Mouse (Mus musculus) liver, adult 2 months (tissue): Measurements from ENCODE around the gene Btf3l4. TPM values are rescaled to one million over a fixed set of nuclear protein-coding genes. Genes with fewer than 3 reads are reported as not detected.

Experiments used
- DNase-seq: peaks from one replicate; pipeline ENCODE4 v3.0.0-alpha.2; 2011; ENCODE audit warnings: low read depth, low spot score; ENCODE audit errors: extremely low read depth
- H3K27ac ChIP-seq: fragments of 200-500 bp; replicated peaks from 2 replicates; pipeline ENCODE4 v1.5.1; 2012; ENCODE audit warnings: low read depth, mild to moderate bottlenecking, control low read depth, inconsistent platforms, low read length; ENCODE audit not compliant: insufficient read depth
- H3K27me3 ChIP-seq: fragments of 200-500 bp; 2 replicates; pipeline ENCODE4 v1.6.1; 2012; ENCODE audit warnings: mild to moderate bottlenecking, moderate library complexity, low read length, inconsistent platforms; ENCODE audit not compliant: control insufficient read depth, insufficient read depth
- H3K36me3 ChIP-seq: fragments of 200-500 bp; 2 replicates; pipeline ENCODE4 v1.6.1; 2012; ENCODE audit warnings: low read length, inconsistent platforms; ENCODE audit not compliant: control insufficient read depth, insufficient read depth
- H3K4me1 ChIP-seq: fragments of 200-500 bp; 2 replicates; pipeline ENCODE4 v1.6.1; 2011; ENCODE audit warnings: low read length; ENCODE audit not compliant: control insufficient read depth, insufficient read depth
- H3K4me3 ChIP-seq: fragments of 200-500 bp; 2 replicates; pipeline ENCODE4 v1.5.1; 2011; ENCODE audit warnings: low read depth, mild to moderate bottlenecking, control low read depth, low read length, moderate library complexity; ENCODE audit not compliant: insufficient read depth
- H3K79me2 ChIP-seq: fragments of 200-500 bp; 2 replicates; pipeline ENCODE4 v1.6.1; 2012; ENCODE audit warnings: inconsistent platforms, mild to moderate bottlenecking, low read length, moderate library complexity; ENCODE audit not compliant: control insufficient read depth, insufficient read depth
- H3K9ac ChIP-seq: fragments of 200-500 bp; 2 replicates; pipeline ENCODE4 v1.6.1; 2012; ENCODE audit warnings: low read depth, mild to moderate bottlenecking, control low read depth, inconsistent platforms, low read length
- CTCF ChIP-seq: fragments of 200-500 bp; IDR thresholded peaks from 2 replicates; pipeline ENCODE4 v1.5.1; 2011; ENCODE audit warnings: low read depth, low read length, control low read depth
- POLR2A ChIP-seq: fragments of 200-500 bp; IDR thresholded peaks from 2 replicates; pipeline ENCODE4 v1.6.1; 2011; ENCODE audit warnings: low read length, control low read depth; ENCODE audit not compliant: insufficient read depth; ENCODE audit errors: extremely low read depth
- WGBS: fragments of 180-500 bp; shearing (Covaris S2); methylation state at CpG from one replicate; pipeline ENCODE4 v1.1.7; 2018; 5-methylcytosine and 5-hydroxymethylcytosine counted together
- polyA plus RNA-seq: library from polyadenylated mRNA; depleted of rRNA; stranded (reverse); fragments of >200 nt; gene quantifications from 2 replicates; pipeline ENCODE4 v1.2.3, GENCODE M21; 2012
- total RNA-seq: library from RNA; depleted of rRNA; stranded (reverse); fragments of >200 nt; gene quantifications from 2 replicates; pipeline ENCODE4 v1.2.3, GENCODE M21; 2014

Btf3l4 gene
- total and polyA plus RNA-seq, 2 experiments = 8.1 to 27.3 TPM

DNA sequence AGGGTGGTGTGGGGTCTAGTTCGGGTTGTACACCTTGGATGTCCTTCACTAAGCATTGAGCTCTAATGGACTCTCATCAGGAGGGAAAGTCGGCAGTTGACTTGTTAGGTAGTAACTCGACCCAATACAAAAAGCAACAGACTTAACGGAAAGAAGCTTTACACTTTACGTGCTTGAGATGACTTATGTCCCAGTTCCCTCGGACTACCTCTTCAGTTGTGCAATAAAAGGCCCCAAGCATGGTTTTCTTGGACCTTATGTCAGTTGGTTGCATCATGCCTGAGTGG, 357 bp upstream of the Btf3l4 start:
- WGBS = under 1% methylated on average over 6 of the region's 6 CpGs
- H3K9ac ChIP-seq = peak overlapping the region; percentile 22
- DNase-seq = peak; percentile 79
- H3K27ac ChIP-seq = peak overlapping the region; percentile 77
- H3K79me2 ChIP-seq = peaks cover 11% of the 10 kb centered on the region; the same call in 1 of the 2 replicates
- peaks cover 8% of the 10 kb centered on the region for H3K36me3 ChIP-seq
- peak overlapping the region; percentile 97 for H3K4me3 ChIP-seq
- no peaks in the 10 kb centered on the region for H3K27me3 ChIP-seq
- no peak for TF ChIP-seq CTCF
- TF ChIP-seq POLR2A = no peak
- H3K4me1 ChIP-seq = peaks cover 9% of the 10 kb centered on the region

DNA sequence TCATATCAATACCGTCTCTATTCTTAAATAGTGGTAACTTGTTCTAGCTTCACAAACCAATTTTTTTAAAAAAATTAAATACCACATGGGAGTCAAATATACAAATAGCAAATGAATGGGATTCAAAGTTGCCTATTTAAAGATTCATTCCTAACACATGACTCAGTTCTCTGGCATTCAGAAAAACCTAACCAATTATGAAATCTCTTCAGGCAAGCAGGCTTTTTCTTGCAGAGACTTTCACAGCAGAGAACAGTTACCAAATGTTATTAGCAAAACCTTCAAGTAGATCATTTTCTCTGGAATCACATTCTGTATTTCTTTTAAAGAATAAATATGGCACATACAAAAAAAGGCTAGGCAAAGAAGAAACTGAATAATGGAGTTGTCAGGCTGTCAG, 2.7 kb downstream of the Btf3l4 start:
- Histone ChIP-seq H3K4me1 (peaks cover 8% of the 10 kb centered on the region), H3K36me3 (peaks cover 21% of the 10 kb centered on the region), H3K9ac (no peak overlapping the region), H3K79me2 (peaks cover 8% of the 10 kb centered on the region; the same call in 1 of the 2 replicates), H3K4me3 (no peak overlapping the region), H3K27me3 (no peaks in the 10 kb centered on the region), H3K27ac (no peak overlapping the region)
- no peak for DNase-seq
- 31% methylated on average over 1 of the region's 1 CpGs for WGBS
- TF ChIP-seq CTCF (no peak), POLR2A (no peak)

DNA sequence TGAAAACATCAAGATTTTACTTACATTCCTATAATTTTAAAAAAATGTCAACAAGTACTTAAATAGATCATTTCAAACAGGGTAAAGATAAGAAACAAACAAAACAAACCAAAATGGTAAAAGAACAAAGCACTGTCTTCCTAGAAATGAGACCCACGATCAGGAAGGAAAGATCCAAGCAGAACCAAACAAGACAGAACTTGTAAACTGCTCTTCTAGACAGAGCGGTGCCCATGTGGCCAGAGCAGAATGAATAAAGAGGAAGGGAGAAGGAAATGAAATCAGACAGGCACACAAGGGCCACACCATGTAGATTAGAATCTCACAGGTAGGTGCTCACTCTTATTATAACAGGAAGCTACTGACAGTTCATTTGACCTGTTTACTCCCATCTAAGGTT, 6.8 kb downstream of the Btf3l4 start:
- WGBS = 82% methylated on average over 2 of the region's 2 CpGs
- Histone ChIP-seq H3K4me3 (no peak overlapping the region), H3K36me3 (peaks cover 48% of the 10 kb centered on the region), H3K9ac (no peak overlapping the region), H3K79me2 (no peaks in the 10 kb centered on the region; the same call in 1 of the 2 replicates), H3K27ac (no peak overlapping the region), H3K4me1 (peaks cover 2% of the 10 kb centered on the region; the same call in 1 of the 2 replicates), H3K27me3 (no peaks in the 10 kb centered on the region)
- no peak for DNase-seq
- TF ChIP-seq CTCF (no peak), POLR2A (no peak)

DNA sequence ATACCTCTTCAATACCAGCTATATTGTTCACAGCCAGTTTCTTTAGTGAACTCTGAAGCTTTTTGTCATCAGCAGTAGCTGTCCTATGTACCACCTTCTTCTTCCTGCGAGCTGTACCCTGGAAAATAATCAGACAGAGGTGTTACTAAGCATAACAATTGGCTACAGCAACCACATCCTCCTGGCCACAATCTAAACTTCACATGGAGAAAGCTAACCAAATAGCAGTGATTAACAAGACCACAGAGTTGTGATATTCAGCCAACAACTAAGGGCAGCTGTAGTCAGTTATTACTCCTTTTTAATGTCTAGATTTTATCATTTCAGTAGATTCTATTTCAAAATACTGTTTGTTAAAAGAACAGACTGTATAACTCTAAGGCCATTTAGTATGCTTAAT, 7.3 kb downstream of the Btf3l4 start:
- Histone ChIP-seq H3K27ac (no peak overlapping the region), H3K36me3 (peaks cover 48% of the 10 kb centered on the region), H3K4me3 (no peak overlapping the region), H3K4me1 (no peaks in the 10 kb centered on the region; the same call in 1 of the 2 replicates), H3K9ac (no peak overlapping the region), H3K79me2 (no peaks in the 10 kb centered on the region; the same call in 1 of the 2 replicates), H3K27me3 (no peaks in the 10 kb centered on the region)
- TF ChIP-seq POLR2A (no peak), CTCF (no peak)
- WGBS = 92% methylated on average over 1 of the region's 1 CpGs
- DNase-seq = no peak

DNA sequence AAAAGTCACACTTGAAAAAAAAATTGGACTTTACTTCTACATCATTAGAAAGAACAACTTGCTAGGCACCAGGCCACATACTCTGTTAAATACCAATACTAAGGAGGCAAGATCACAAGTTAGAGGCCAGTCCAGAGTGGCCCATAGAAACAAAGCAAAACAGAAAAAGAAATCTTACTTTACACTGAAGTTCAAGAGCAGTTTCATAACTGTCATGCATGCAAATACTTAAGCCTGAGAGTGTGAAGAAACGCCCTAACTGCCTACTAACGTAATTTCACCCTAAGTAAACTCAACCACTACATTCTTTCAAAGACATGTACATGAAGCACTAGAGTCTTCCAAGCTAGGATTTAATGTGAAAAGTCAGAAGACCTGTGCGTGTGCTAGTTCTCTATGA, 7.7 kb downstream of the Btf3l4 start:
- DNase-seq = no peak
- TF ChIP-seq POLR2A = no peak
- TF ChIP-seq CTCF = no peak
- Histone ChIP-seq H3K36me3 (peaks cover 50% of the 10 kb centered on the region), H3K27ac (no peak overlapping the region), H3K9ac (no peak overlapping the region), H3K4me3 (no peak overlapping the region), H3K27me3 (no peaks in the 10 kb centered on the region), H3K4me1 (no peaks in the 10 kb centered on the region; the same call in 1 of the 2 replicates), H3K79me2 (no peaks in the 10 kb centered on the region; the same call in 1 of the 2 replicates)
- 95% methylated on average over 3 of the region's 3 CpGs for WGBS

DNA sequence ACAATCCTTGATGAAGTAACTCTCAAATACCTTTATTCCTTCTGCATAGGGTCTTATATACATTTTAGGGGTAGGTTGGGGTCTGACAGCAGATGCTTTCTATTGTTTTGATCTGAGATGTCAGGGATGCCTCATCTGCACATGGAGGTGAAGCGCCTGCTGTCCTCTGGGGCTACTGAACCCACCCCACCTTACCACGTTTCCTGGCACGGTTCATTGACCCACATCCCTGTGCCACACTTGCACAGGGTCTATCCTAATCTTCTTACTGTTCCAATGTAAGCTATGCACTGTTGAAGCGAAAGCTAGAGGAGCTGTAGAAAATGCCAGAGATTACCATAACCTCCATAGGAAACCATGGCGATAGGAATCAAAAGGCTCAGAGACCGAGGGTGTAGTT, 21.9 kb downstream of the Btf3l4 start:
- Histone ChIP-seq H3K36me3 (peaks cover 4% of the 10 kb centered on the region), H3K27ac (no peak overlapping the region), H3K4me1 (no peaks in the 10 kb centered on the region), H3K27me3 (no peaks in the 10 kb centered on the region), H3K79me2 (no peaks in the 10 kb centered on the region), H3K4me3 (no peak overlapping the region), H3K9ac (no peak overlapping the region)
- 76% methylated on average over 6 of the region's 6 CpGs for WGBS
- TF ChIP-seq CTCF (no peak), POLR2A (no peak)
- no peak for DNase-seq
